27 mouse cellular contexts compared by ENCODE assay signal in genomic region chr2:91631826-91632225, GRCm38 (mm10). TPM values are rescaled to one million over a fixed set of nuclear protein-coding genes. Genes with fewer than 3 reads are reported as not detected.
"Had no signal": no experiment of that assay in that cellular context is flagged by ENCODE, and none has a peak within 500 bp of the region (broad histone marks: within the 10 kb centered on the region; RNA-seq: fewer than 3 reads in every experiment).

No protein-coding gene starts in this region.

- H3K27me3 ChIP-seq: heart, embryonic 13.5 days; heart, embryonic 15.5 days; hindbrain, embryonic 13.5 days; hindbrain, embryonic 15.5 days; kidney, embryonic 15.5 days; limb, embryonic 12.5 days; liver, embryonic 13.5 days; liver, embryonic 15.5 days had no signal

- H3K4me3 ChIP-seq: heart, adult 2 months; heart, embryonic 13.5 days; heart, embryonic 15.5 days; hindbrain, embryonic 13.5 days; hindbrain, embryonic 15.5 days; kidney, embryonic 15.5 days; layer of hippocampus, adult 2 months; left cerebral cortex, adult 2 months; limb, embryonic 10.5 days; limb, embryonic 12.5 days; liver, embryonic 13.5 days; liver, embryonic 15.5 days had no signal

- H3K36me3 ChIP-seq: heart, embryonic 13.5 days; heart, embryonic 15.5 days; hindbrain, embryonic 13.5 days; hindbrain, embryonic 15.5 days; kidney, embryonic 15.5 days; limb, embryonic 10.5 days; limb, embryonic 12.5 days had no signal

- DNase-seq: gastrocnemius, postnatal 14 days; gastrocnemius, postnatal 36 days; heart, adult 2 months; heart, postnatal 14 days; heart, postnatal 36 days; kidney, adult 11 months; kidney, adult 2 months; kidney, adult 9 months; kidney, postnatal 10 days; kidney, postnatal 25 days; kidney, postnatal 4 days; liver, embryonic 13.5 days had no signal

- H3K4me2 ChIP-seq: heart, embryonic 11.5 days; heart, embryonic 13.5 days; heart, embryonic 15.5 days; hindbrain, embryonic 13.5 days; hindbrain, embryonic 15.5 days; kidney, embryonic 15.5 days; limb, embryonic 12.5 days; liver, embryonic 11.5 days had no signal

RNA-seq across cellular contexts. Expression of gene F2, which starts 4.4 kb away (rescaled TPM):
- total RNA-seq: heart, adult 2 months; heart, postnatal 36 days; hindbrain, postnatal 0 days; layer of hippocampus, postnatal 25 days; left cerebral cortex, postnatal 36 days had no signal
- polyA plus RNA-seq: heart, adult 2 months; hindbrain, embryonic 13.5 days; hindbrain, postnatal 0 days; limb, embryonic 10.5 days had no signal
